Mouse (Mus musculus) heart, postnatal 25 days (tissue): ENCODE measurements at regions not wholly inside any gene's neighbourhood (a gene's known extent, or its start where the extent isn't known, plus 50 kb on each side); places are given as distances from the start of the nearest gene placed in this dataset.
"Not testable (repeated sequence)": the region's sequence is repeated elsewhere in the genome, so short reads cannot be mapped to it uniquely, and the experiment has no call there.

ENCODE experiments used
- DNase-seq: peaks from one replicate; pipeline ENCODE4 v3.0.0; 2022; ENCODE audit warnings: low spot score
- intact Hi-C: fragments of 180-260 bp; cut with DNase I; formaldehyde crosslinking; loops from one replicate; pipeline ENCODE4 v1.15.1; 2025

DNA sequence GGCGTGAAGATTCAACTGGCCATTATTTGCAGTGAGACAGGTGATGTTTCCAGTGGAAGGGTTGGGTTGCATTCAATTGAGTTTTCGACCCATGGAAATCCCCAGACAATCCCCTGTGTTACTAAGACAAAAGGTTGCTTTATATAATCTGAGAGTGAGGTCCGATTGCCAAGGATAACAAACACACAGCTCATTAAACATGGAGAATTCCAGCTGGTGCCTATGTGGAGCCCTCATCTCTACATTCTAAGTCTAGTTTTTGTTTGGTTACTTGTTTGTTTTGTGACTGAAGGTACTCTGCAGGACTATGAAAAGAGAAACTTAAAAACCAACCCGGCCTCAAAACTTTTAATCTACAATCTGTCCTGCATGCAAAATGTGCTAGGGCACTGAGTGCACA, 70.9 kb downstream of the 4930596D02Rik start:
- intact Hi-C loops = no loop called here
- DNase-seq = no peak

DNA sequence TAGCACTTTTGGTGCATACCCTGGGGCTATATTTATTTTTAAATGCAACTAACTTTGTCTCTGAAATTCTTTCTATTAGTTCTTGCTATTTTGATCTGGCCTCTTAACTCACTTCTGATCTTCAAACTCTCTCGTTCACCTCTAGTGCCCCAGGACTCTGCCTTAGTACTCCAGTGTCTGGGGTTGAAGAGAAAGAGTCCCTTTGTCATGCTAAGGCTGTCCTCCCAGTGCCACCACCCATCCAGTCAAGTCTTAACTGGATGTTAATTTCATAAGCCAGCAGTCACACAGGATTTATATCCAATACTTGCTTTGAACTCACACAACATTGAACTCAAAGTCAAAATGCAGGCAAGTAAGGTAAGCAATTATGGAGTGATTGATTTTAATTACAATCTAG, 81.1 kb downstream of the 4930596D02Rik start:
- DNase-seq = no peak
- intact Hi-C loops = no loop called here

DNA sequence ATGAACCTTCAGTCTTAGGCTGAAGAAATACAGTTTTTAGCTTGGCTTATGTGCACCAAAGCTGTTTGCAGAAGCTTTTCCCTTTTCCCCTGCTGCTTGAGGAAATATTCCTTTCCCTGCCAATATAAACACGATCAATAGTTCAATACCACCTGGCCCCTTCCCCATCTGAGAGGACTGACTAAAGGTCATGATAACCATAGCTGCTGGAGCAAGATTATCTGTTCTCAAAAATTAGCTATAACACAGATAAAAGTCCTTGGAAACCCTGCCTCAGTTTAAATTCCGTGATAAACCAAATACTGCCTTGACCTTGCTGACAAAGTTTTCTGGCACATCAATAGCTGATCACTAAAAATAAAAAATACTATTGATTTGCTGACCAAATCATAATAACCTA, 126.6 kb downstream of the 4930596D02Rik start:
- intact Hi-C loops = loop anchor here (10.0 kb wide), 1 partner anchor 60 kb away; no protein-coding TSS in a partner anchor
- no peak for DNase-seq

DNA sequence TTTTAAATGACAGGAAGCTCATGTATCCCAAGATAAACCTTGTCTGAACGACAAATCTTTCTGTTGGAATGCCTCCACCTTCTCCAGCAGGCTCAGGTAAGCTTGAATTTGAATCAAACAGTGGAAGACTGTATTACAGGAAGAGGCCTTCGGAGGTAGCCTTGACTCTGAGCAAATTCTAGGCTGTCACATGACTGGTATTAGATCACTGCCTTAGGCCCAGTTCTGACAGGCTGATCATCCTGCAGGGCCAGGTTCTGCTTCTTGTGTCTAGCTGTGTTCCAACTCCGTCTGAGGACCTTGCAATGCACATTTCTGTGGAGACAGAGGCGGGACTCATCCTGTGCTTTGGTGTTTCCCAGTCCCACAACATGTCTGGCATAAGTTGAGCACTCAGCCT, 138.7 kb downstream of the 4930596D02Rik start:
- no peak for DNase-seq
- intact Hi-C loops = no loop called here

DNA sequence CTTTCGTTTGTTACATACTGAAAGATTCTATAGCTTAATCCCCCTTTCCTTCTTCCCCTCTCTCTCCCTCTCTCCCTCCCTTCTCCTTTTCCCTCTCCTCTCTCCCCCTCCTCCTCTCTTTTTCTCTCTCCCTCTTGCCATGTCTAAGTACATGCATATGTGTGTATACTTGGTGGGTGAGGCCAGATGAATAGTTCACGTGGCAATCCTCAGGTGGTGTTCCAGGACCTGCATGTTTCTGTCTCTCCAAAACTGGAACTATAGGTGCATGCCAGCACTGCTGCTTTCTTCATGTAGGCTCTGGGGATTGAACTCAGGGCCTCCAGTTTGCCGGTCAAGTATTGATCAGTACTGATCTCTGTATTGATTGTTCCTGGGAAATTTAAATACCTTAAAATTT, 161.4 kb downstream of the 4930596D02Rik start:
- intact Hi-C loops = no loop called here
- no peak for DNase-seq

DNA sequence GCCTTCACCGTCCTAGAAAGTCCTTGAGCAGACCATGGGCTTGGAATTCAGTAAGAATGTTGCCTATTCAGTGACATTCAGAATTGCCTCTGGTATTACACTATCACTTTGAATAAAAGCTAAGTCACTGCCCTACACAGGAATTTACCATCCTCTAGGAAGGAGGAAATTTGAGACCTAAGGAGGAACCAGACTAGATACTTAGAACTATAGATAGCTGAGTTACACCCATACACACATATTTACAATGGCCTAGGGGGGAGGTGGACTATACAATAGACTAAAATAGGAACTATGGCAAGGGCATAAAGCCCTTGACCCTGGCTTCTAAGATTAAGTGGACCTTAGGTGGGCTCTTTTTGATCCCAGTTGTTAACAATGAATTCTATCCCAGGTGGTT, 162.1 kb downstream of the 4930596D02Rik start:
- intact Hi-C loops, DNase-seq: not testable (repeated sequence)
